Mouse (Mus musculus) heart, adult 11 months (tissue): ENCODE measurements around the gene Ggcx.

ENCODE experiments used
- DNase-seq: peaks from one replicate; pipeline ENCODE4 v3.0.0; 2022

The Ggcx gene

GRCm38 (mm10) chr6:72414076-72414756 is at the start of gene Ggcx:
TSS of gene Ggcx (plus strand) at chr6:72414308.
- DNase-seq, result peak; percentile 100

DNA sequence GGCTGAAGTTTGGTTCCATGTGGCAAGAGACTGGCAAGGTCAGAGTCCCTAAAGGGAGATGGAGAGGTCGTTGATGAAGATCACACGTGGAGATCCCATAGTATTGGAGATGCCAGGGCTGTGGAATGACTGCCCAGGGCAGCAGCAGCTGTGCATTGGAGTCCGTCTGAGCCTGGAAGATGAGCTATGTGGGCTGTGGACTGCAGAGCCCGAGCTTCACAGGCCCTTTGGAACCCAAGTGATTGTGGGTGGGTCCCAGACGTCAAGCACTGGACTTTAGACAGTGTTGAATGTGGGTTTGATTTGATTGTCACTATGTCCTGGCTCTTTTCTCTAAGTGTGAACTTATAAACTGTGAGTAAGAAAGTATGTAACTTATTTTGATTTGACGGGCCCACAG is 49.1 kb upstream of the Ggcx start:
- DNase-seq, result no peak

- no peak for DNase-seq
These were observed 47.8 kb upstream of the Ggcx start for GRCm38 (mm10) chr6:72366304-72366703.

DNA sequence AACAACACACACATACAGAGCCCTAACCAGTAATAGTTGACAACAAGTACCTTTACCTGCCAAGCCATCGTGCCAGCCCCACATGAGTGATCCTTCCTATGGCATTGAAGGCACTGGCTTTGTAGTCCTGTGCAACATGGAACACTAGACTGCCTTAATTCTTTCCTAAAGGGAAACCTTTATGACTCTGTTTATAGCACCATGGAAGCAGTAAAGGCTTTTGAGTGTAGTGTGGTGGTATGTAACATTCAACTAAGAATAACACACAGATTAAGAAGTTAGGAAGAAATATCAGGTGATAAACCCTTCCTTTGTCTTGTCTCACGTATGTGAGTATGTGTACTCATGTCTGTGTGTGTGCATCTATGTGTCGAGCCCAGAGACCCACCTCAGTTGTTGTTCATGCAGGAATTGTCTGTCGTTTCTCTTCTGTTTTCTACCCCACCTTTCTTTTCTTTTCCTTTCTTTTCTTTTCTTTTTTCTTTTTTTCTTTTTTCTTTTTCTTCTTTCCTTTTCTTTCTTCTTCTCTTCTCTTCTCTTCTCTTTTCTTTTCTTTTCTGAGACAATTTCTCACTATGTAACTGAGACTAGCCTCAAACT is 47.2 kb upstream of the Ggcx start, which contains the start of gene Rnf181:
Rnf181 (minus strand) TSS at position 113 of the 600 bp plus-strand sequence.
- no peak for DNase-seq

GRCm38 (mm10) chr6:72367460-72367974 is 46.6 kb upstream of the Ggcx start:
- DNase-seq, result no peak

DNA sequence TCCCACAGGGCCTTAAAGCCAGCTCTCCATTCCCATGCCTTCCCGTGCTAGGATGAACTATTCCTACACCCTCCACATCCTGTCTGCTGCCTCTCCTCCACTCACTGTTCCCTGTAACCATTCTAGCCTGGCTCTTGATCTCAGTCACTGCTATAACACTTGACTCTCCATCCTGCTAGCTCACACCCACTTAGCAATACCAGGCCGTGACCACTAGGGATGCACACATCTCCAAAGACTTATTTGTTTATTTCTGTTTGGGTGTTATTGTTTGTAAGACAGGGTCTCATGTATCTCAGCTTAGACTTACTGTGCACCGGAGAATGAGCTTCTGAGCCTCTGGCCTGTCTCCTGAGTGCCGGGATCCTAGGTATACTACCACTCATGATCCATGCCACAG is 44.6 kb upstream of the Ggcx start:
- DNase-seq, result peak; percentile 83

DNA sequence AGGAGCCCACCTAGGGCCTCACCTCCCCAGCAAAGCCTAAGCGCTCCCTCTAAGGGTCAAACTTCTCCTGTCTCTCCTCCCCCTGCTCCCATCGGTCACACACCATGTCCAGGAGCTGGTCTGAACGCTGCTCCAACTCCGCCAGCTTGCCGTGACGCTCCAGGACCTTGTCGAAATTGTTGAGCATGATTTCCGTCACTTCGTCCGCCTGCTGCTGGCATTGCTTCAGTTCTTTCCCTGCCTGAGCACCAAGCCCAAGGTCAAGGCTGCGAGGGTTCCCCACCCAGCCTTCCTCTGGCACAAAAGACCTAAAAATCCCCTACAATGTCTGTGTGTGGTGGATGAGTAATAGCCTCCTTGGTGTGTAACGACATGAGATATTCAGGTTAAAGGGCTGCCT is 44.0 kb upstream of the Ggcx start:
- DNase-seq, result peak; percentile 93

DNA sequence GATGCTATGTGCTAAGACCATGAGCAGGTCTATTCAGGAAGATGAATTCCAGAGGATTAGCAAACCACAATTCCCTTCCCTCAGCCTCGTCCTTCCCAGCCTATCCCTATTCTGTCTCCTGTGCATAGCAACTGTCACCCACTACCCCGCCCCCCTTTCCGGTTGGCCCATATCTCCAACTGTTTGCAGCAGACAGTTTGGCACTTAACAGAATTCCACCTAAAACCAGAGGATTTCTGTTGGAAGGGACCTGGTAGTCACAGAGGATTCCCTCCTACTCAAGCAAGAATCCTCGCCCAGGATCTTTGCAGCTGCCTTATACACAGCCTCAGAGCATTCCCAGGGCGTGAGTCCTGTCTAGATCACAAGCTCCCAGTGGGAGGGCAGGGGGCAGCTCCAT is 43.0 kb upstream of the Ggcx start:
- DNase-seq, result peak; percentile 95

DNA sequence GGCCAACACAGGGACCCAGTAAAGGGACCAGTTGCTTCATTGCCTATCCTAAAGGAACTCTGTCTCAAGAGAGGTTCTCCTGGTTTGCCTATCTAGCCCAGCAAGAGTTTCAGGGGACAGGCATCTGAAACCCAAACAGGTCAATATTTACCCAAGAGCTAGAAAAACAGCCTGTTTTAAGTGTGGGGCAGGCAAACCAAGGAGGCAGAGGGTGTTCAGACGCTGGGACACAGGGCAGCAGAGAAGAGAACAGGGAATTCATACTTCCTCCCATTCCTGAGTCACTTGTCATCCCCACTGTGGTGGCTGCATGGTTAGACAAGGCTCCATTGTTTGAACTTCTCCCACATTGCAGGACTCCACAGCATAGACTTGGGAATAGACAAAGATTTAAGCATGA is 42.5 kb upstream of the Ggcx start:
- peak; percentile 82 for DNase-seq

DNA sequence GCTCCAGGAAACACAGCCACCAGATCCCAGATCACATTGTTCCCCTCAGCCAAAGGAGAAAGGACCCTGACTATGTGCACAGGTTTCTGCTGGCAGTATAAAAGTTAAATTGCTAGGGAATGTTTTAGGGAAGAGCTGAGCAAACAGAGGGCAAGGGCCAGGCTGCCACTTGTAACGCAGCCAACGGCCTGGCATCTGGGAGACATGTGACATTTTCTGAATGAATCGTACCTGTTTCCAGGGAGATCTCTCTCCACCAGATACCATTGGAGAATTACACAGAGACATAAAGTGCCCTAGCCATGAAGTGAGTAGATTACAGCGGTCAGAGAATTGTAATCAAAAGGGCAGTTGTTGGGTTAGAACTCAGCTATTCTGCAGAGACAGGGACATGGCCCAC is 40.9 kb upstream of the Ggcx start:
- DNase-seq, result peak; percentile 90

GRCm38 (mm10) chr6:72374206-72374605 is 39.9 kb upstream of the Ggcx start:
- DNase-seq, result peak; percentile 87

DNA sequence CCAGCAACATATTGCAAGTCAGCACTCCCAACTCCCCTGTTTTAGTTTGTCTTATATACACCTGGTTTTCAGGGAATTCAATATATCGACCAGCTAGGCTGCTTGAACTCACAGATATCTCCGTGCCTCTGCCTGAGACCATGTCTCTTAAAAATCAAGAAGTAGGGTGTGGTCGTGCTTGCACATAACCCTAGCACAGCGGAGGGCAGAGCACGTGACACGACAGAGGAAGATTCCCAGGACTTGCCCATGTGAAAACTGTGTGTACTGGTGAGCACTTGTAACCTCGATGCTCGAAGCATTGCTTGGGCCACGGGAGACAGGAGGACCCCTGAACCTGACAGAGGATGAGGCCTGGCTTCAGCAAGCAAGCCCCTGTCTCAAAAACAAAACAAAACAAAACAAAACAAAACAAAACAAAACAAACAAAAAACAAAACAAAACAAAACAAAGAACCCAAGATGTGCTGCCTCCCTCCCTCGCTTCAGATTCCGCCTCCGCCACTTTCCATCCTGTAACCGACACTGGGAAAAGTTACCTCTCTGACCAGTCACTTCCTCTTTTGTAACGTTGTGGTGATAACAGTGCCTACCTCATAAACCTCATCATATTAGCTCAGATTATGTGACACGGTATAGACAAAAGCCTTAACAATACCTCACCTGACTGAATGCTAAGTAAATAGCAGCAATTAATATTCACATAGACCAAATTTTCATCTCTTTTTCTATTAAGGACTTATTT is 39.1 kb upstream of the Ggcx start:
- DNase-seq, result peak; percentile 90

DNA sequence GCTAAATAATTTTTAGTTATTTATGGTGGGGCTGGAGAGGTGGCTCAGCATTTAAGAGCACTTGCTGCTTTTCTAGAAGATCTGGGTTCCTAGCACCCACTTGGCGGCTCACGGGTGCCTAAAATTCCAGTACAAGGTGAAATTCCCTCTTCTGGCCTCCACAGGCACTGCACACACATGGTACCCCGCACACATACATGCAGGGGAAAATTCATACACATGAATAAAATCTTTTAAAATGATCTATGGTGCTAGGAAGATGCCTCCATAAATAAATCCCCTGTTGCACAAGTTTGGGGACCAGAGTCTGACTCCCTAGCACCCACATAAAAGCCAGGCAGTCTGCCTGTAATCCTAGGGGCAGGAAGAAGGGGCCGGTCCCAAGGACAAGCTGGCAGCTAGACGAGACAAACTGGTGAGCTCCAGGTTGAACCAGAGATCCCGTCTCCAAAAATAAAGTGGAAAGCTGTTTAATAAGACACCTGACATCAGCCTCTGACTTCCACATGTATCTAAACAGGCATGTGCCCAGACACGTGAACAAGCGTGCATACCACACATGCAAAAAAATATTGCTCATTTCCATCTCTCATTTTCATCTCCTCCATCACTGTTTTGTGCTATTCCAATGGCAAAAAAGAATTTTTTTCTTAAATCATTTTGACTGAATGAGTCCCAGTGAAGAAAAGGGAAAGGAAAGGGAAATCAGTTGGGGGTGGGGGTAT is 35.4 kb upstream of the Ggcx start:
- no peak for DNase-seq

DNA sequence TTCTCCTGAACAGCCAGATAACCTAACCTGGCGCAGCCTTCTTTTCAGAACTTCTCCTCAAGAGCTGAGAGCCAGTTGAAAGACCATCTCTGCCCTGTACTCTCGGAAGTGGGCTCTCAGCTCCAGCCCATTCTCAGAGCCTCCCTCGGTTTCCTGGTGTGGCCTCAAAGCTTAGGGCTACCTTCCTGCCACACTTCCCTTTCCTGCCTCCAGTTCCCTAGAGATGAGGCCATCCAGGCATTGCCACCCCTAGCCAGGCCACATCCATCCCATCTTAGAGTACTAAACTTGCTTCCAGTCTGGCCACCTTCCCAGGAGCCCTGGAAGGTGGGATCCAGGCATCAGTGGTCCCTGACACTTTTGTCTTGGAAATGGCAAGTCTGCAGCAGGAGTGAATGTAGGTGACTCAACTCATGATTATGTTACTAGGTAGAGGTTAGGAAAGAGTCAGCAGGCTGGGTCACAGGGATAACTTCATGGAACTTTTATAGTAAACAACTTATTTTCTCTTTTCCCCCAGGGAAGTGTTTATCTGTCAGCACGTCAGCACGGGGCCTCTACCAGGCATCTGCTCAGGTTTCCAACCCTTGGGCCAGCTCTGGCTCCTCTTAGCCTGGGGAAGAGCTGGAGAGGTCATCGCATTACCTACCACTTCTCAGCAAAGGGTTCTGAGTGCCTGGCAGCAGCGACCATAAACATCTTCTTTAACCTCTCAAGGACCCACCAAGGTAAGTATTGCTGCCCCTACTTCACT is 34.6 kb upstream of the Ggcx start:
- peak; percentile 95 for DNase-seq

DNA sequence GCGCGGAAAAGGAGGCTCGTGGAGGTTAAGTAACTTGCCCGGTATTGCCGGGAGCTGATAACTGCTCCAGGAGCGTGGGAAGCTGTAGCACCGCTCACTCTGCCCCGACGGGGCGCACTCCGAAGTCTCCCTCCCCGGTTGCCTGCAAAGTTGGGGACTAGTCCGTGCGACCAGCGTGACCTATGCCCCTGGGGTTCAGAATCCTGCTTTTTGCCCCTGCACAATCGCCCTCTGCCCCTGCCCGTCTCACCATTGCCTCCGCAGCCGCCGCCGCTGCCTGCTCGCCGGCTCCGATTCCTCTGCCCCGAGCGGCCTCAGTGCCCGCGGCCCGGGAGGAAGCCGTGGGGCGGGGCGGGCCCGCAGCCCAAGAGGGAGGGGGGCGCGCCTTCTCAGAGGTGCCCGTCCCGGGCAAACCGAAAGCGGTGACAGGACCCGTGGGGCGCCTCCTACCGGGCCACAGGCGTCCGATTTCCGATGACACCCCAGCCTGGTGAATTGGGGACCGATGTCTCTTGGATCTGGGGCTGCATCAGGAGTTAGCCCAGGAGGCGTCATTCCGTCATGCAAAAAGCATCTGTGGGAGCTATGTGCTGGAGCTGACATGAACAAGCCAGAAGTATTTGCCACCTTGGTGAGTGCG is 33.9 kb upstream of the Ggcx start, which contains the start of gene Vamp5:
Vamp5 (minus strand) TSS at position 338 of the 640 bp plus-strand sequence.
- DNase-seq, result peak; percentile 99

DNA sequence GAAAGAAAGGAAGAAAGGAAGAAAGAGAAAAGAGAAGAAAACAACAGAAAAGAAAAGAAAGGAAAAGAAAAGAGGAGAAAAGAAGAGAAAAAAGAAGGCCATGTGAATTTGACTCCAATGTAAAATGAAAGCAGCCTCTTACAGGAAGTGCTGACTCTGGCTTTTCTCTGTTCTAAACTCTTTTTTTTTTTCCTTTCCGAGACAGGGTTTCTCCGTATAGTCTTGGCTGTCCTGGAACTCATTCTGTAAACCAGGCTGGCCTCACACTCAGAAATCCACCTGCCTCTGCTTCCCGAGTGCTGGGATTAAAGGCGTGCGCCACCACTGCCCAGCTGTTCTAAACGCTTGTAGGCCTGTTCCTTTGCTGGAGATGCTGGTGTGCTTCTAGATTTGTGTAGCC is 31.6 kb upstream of the Ggcx start:
- DNase-seq, result no peak

DNA sequence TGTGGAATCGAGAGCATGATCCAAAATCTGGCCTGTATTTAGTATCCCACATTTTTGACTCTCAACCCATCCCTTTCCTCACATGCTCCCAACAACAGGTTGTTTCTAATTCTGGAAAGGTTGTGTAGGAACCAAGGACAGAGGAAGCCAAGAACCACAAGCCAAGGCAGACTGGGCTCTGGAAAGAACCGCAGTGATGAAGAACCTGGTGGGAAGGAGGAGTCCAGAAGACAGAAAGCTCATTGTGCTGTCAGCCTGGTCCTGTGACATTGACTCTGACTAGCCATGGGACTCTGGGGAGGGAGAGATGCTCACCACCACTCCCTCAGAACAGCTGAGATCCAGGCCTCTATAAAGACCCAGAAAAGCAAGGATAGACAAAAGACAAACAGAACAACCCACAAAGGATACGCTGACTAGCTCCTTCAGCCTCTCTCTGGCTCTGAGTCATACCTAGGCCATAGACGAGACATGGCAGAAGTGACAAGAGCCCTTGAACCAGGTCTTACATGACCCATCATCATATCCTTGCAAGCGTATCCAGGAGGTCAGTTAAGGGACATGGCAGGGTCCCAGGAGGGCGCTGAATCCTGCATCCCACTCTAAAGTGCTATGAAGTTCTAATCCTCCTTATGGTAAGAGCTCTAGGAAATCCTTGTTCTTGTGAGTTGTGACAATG is 30.8 kb upstream of the Ggcx start:
- DNase-seq, result no peak

GRCm38 (mm10) chr6:72383952-72384351 is 30.2 kb upstream of the Ggcx start:
- no peak for DNase-seq

GRCm38 (mm10) chr6:72385258-72385657 is 28.9 kb upstream of the Ggcx start:
- DNase-seq, result no peak

DNA sequence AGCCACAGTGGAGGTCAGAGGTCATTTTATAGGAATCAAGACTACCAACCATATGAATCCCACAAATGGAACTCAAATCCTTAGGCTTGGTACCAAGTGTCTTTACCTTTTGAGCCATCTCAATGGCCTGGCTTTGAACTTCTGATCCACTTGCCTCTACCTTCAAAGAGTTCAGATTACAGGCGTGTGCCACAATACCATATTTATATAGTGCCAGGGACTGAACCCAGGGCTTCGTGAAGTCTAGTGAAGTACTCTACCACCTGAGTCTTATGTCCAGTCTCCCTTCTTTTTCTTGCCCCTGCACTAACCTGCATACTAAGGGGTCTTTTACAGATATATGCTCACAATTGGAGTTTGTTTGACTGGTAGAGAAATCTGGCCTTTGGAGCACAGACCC is 27.5 kb upstream of the Ggcx start:
- no peak for DNase-seq

- no peak for DNase-seq
These were observed 26.3 kb upstream of the Ggcx start for GRCm38 (mm10) chr6:72387816-72388215.
